Mouse (Mus musculus) left cerebral cortex, adult 8-10 months (tissue): ENCODE measurements at regions not wholly inside any gene's neighbourhood (a gene's known extent, or its start where the extent isn't known, plus 50 kb on each side); places are given as distances from the start of the nearest gene placed in this dataset.

Experiments
- DNase-seq, 2 experiments: peaks; one replicate each; pipeline ENCODE4 v3.0.0; 2022; ENCODE audit warnings: low spot score in 2 of 2

GRCm38 (mm10) chr12:97529556-97529955 is 729.7 kb downstream of the Galc start:
- DNase-seq: no peak

GRCm38 (mm10) chr12:97525931-97526330 is 733.3 kb downstream of the Galc start:
- no peak for DNase-seq

GRCm38 (mm10) chr12:97519834-97520489 is 739.3 kb downstream of the Galc start:
- DNase-seq: no peak

- no peak for DNase-seq
Observed at GRCm38 (mm10) chr12:97517534-97517933, 741.7 kb downstream of the Galc start.

- no peak for DNase-seq
Observed at GRCm38 (mm10) chr12:97515805-97516204, 743.5 kb downstream of the Galc start.

GRCm38 (mm10) chr12:97511866-97512265 is 747.4 kb downstream of the Galc start:
- DNase-seq: peak in 1 of 2 experiments; percentile 9

- DNase-seq: peak in 1 of 2 experiments; percentile 75
Observed at GRCm38 (mm10) chr12:97501441-97501840, 757.8 kb downstream of the Galc start.

- no peak for DNase-seq
Observed at GRCm38 (mm10) chr12:97483559-97483958, 775.7 kb downstream of the Galc start.

GRCm38 (mm10) chr12:97476466-97477250 is 782.6 kb downstream of the Galc start:
- DNase-seq: no peak

- DNase-seq: no peak
Observed at GRCm38 (mm10) chr12:97475751-97476150, 783.5 kb downstream of the Galc start.

GRCm38 (mm10) chr12:97469183-97469582 is 790.1 kb downstream of the Galc start:
- no peak for DNase-seq

- DNase-seq: no peak
Observed at GRCm38 (mm10) chr12:97436141-97436540, 823.1 kb downstream of the Galc start.

GRCm38 (mm10) chr12:97434021-97434420 is 825.2 kb downstream of the Galc start:
- no peak for DNase-seq

- DNase-seq: no peak
Observed at GRCm38 (mm10) chr12:97432704-97433103, 826.6 kb downstream of the Galc start.

- no peak for DNase-seq
Observed at GRCm38 (mm10) chr12:97428252-97428651, 831.0 kb downstream of the Galc start.

GRCm38 (mm10) chr12:97424726-97425125 is 834.5 kb downstream of the Galc start:
- DNase-seq: no peak

GRCm38 (mm10) chr12:97403440-97403839 is 855.8 kb downstream of the Galc start:
- DNase-seq: no peak

GRCm38 (mm10) chr12:97402412-97403396 is 856.6 kb downstream of the Galc start:
- DNase-seq: no peak

- no peak for DNase-seq
Observed at GRCm38 (mm10) chr12:97398582-97398945, 860.7 kb downstream of the Galc start.

- peak in 1 of 2 experiments; percentile 15 for DNase-seq
Observed at GRCm38 (mm10) chr12:97397850-97398581, 861.2 kb downstream of the Galc start.

- no peak for DNase-seq
Observed at GRCm38 (mm10) chr12:97361804-97362203, 897.5 kb downstream of the Galc start.
